Mouse (Mus musculus) small intestine, adult 2 months (tissue): ENCODE data around the gene Acsm3.

Experiments used
- CTCF ChIP-seq: fragments of 200-500 bp; IDR thresholded peaks from 2 replicates; pipeline ENCODE4 v1.5.1; 2012; ENCODE audit warnings: low read depth, mild to moderate bottlenecking, control low read depth, inconsistent platforms, low read length, moderate library complexity, mixed read lengths; ENCODE audit not compliant: insufficient replicate concordance, insufficient read length; ENCODE audit errors: extremely low read depth
- POLR2A ChIP-seq: fragments of 200-500 bp; IDR thresholded peaks from 2 replicates; pipeline ENCODE4 v1.6.1; 2012; ENCODE audit warnings: low read depth, mild to moderate bottlenecking, control low read depth, inconsistent platforms, low read length, moderate library complexity

DNA sequence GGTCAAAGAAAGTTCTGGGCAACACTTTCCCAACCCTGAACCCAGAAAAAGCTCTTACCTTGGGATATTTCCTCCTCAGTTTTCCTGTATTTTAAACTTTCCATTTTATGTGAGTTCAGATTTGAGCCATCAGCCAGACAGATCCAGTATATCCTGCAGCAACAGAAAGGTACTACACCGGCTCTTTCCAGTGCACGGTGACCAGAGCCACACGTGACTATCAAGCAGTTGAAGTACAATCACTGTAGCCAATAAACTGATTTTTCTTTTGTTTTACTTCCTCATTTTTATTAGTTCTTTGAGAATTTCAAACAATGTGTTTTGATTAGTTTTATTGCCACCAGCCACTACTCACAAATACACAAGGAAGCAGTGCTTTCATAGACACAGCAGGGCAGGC is 3.7 kb downstream of the Acsm3 start:
- TF ChIP-seq CTCF (no peak), POLR2A (no peak)
